Mouse (Mus musculus) heart, postnatal 0 days (tissue): ENCODE measurements around the gene Tmed6.

Source experiments
- CTCF ChIP-seq: IDR thresholded peaks from 2 replicates; pipeline ENCODE4 v1.5.1; 2016; ENCODE audit warnings: antibody characterized with exemption, control low read depth, low read depth
- EP300 ChIP-seq: IDR thresholded peaks from 2 replicates; pipeline ENCODE4 v1.6.1; 2016; ENCODE audit warnings: antibody characterized with exemption, low read depth

DNA sequence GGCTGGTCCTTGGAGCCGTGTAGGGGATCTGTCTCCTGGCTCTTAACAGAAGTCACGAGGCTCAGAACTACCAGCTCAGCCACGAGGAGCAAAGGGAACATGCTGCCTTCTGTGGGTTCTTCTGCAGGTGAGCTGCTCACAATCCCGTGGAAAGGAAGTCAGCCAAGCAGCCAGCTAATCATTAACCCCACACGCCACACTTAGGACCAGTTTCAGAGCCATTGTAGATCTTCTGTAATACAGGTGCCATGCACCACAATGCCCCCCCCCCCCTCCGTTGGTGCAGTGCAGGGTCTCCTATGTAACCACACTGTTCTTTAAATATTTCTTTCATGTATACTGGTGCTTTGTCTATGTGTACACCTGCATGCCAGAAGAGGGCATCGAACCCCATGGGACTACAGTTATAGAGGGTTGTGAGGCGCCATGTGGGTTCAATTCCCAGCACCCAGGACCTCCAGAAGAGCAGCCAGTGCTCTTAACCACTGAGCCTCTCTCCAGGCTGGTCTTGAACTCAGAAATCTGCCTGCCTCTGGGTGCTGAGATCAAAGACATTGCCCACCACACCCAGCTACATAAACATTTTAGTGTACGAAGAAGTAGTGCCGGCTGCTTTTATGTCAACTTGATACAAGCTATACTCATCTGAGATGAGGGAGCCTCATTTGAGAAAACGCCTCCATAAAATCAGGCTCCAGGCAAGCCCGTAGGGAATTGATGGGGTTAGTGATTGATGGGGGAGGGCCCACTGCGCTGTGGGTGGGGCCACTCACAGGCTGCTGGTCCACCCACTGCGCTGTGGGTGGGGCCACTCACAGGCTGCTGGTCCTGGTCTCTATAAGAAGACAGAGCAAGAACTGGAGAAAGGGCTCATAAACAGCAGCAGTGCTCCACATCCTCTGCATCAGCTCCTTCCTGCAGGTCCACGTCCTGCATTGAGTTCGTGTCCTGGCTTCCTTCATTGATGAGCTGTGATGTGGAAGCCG is at the start of gene Tmed6:
- no peak for TF ChIP-seq CTCF
- no peak for TF ChIP-seq EP300
